Mouse (Mus musculus) cerebellum, postnatal 4 days (tissue): Measurements from ENCODE around the gene Olfr504.
"Not testable (repeated sequence)": the region's sequence is repeated elsewhere in the genome, so short reads cannot be mapped to it uniquely, and the experiment has no call there.

Source experiments
- DNase-seq, 2 experiments: peaks; one replicate each; pipeline ENCODE4 v3.0.0; 2022; ENCODE audit warnings: low spot score in 2 of 2, mixed read lengths in 1 of 2

The Olfr504 gene

GRCm38 (mm10) chr7:108565693-108566092 is at the start of gene Olfr504:
Gene Olfr504, minus strand, starts transcription at chr7:108565793.
- DNase-seq = no peak

GRCm38 (mm10) chr7:108614110-108614509 is 48.5 kb upstream of the Olfr504 start:
- DNase-seq = no peak

GRCm38 (mm10) chr7:108610487-108610886 is 44.9 kb upstream of the Olfr504 start, which contains the start of gene Olfr506:
Gene Olfr506, plus strand, starts transcription at chr7:108610787.
- DNase-seq = no peak

DNA sequence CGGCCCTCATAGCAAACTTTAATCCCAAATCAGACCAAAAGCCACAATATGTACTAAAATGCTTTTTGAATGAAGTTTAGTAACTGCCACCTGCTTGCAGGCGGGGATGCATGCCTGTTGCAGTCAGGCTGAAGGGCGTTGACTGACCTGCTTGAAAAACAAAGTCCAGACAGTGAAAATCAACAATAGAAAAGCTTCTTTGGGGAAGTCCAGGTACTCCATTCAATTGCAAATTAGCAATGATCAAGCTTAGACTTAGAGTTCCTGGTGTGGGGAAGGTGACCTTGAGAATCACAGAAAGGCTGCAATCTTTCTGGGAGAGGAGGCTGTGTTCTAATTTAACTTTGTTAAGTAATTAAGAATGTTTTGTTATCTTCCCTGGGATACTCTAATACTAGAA is 36.3 kb upstream of the Olfr504 start:
- not testable (repeated sequence) for DNase-seq

GRCm38 (mm10) chr7:108589797-108590196 is 24.2 kb upstream of the Olfr504 start:
- DNase-seq = no peak

- DNase-seq = not testable (repeated sequence)
Measured at GRCm38 (mm10) chr7:108544227-108544626, 21.4 kb downstream of the Olfr504 start, which contains the start of gene Olfr503. Gene Olfr503, plus strand, starts transcription at chr7:108544527.

DNA sequence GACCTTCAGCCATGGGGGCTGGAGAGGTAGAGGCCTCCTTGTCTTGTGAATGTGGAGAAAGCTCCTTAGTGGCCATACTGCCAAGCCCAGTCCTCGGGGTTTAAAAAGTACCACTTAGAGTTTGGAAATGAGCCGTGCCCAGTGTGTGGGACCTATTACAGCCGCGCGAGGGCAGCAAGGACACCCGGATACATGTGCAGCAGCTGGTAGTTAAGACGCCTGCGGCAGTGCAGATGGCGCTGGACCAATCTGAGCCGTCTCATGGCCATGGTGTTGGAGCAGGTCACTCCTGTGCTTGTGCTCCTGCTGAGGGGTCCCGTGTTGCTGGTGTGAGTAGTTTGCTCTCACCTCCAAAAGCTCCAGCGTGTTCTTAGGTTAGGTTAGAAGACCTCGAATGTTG is 23.2 kb downstream of the Olfr504 start:
- no peak for DNase-seq

GRCm38 (mm10) chr7:108524965-108525364 is 40.6 kb downstream of the Olfr504 start, which contains the start of gene Olfr502:
Gene Olfr502, minus strand, starts transcription at chr7:108525065.
- no peak for DNase-seq
